Comparison of ENCODE assay signal across 10 mouse cellular contexts in the genomic region with DNA sequence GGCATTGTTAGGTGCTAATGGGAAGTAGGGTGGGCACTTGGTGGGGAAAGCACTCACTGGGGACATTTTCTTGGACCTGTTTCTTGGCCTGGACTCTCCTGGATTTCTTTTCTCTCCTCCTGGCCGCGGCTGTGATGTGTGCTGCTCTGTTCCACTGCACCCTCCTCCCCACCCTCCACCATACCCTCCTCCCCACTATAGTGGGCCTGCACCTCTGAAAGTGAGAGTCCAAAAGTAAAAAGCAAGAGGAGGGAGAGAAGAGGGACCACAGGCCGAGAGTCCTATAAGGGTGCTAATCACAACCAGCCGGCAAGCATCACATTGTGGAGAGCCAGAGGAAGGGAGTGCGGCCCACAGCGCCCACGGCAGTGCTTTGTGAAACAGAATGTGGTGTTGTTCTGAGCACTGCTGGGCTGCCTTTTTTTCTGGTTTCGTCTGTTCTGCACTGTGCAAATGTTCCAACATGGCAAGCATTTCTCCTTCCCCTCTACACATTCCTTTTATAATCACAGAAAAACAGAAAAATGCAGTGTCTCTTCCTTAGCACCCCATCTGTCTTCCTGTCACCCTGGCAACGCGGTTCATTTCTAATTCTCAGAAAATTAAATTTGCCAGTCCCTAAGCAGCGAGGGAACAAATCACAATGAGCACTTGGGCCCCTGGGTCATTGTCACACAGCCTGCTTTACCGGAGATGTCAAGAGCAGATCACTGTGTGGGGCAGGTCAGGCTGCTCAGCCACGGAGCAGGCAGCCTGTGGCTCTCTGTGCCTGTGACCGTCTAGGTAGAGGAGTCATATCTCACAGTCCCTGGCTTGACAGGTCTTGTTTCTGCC. TPM values are rescaled to one million over a fixed set of nuclear protein-coding genes. Genes with fewer than 3 reads are reported as not detected.
DNase-seq lines count a peak whose midpoint lies in the region; ATAC-seq lines count a peak whose summit lies in the region.
"Had no signal": no experiment of that assay in that cellular context is flagged by ENCODE, and none has a peak within 500 bp of the region (broad histone marks: within the 10 kb centered on the region; RNA-seq: fewer than 3 reads in every experiment).

No protein-coding gene starts in this region.

- no peak for ATAC-seq in liver, embryonic 12.5 days
- ATAC-seq in erythroid progenitor cell, adult 5-6 weeks (replicated peaks; ENCODE audit: low FRiP score, poor library complexity, severe bottlenecking) = no peak

- no peak overlapping the region for H3K4me2 ChIP-seq in liver, embryonic 12.5 days

- peak overlapping the region; percentile 23 for H3K27ac ChIP-seq in hindbrain, embryonic 10.5 days
- H3K27ac ChIP-seq in liver, embryonic 12.5 days = no peak overlapping the region

- intact Hi-C loops in left cerebral cortex, postnatal 4 days (cut with DNase I) = no loop called here
- intact Hi-C loops in left cerebral cortex, postnatal 14 days (cut with DNase I) = loop anchor here (5.0 kb wide), 1 partner anchor 78 kb away; no protein-coding TSS in a partner anchor

- DNase-seq in left cerebral cortex, adult 11 months (ENCODE audit: low spot score) = peak; percentile 62
- DNase-seq in left cerebral cortex, postnatal 4 days = no peak
- DNase-seq in hindbrain, embryonic 10.5 days (ENCODE audit: low spot score) = peak; percentile 18
- peak; percentile 68 to 75 for DNase-seq in left cerebral cortex, postnatal 14 days (ENCODE audit: low spot score in 2 of 2)
- DNase-seq in right cerebral cortex, adult 2 months (ENCODE audit: low spot score in 2 of 2) = peak; percentile 74 to 75
- no peak for DNase-seq in gastrocnemius, adult 18-20 months (ENCODE audit: low spot score)
- DNase-seq: adrenal gland, postnatal 14 days; gastrocnemius, postnatal 10 days had no signal

- 58% methylated on average over 14 of the region's 14 CpGs for WGBS in hindbrain, embryonic 10.5 days
- 59% methylated on average over 14 of the region's 14 CpGs for WGBS in liver, embryonic 12.5 days (ENCODE audit: insufficient replicate concordance)

- H3K4me1 ChIP-seq in hindbrain, embryonic 10.5 days (replicated peaks) = peaks cover 16% of the 10 kb centered on the region
- no peaks in the 10 kb centered on the region for H3K4me1 ChIP-seq in liver, embryonic 12.5 days

- H3K4me3 ChIP-seq in hindbrain, embryonic 10.5 days = no peak overlapping the region
- no peak overlapping the region for H3K4me3 ChIP-seq in liver, embryonic 12.5 days

- H3K27me3 ChIP-seq in hindbrain, embryonic 10.5 days (ENCODE audit: insufficient read depth, poor library complexity, severe bottlenecking) = no peaks in the 10 kb centered on the region
- no peaks in the 10 kb centered on the region; the same call in 1 of the 2 replicates for H3K27me3 ChIP-seq in liver, embryonic 12.5 days (replicated peaks)

- no peak overlapping the region for H3K9ac ChIP-seq in liver, embryonic 12.5 days

- no peaks in the 10 kb centered on the region for H3K9me3 ChIP-seq in hindbrain, embryonic 10.5 days
- no peaks in the 10 kb centered on the region for H3K9me3 ChIP-seq in liver, embryonic 12.5 days (replicated peaks)

- H3K36me3 ChIP-seq in hindbrain, embryonic 10.5 days = no peaks in the 10 kb centered on the region
- H3K36me3 ChIP-seq in liver, embryonic 12.5 days = no peaks in the 10 kb centered on the region

RNA-seq across cellular contexts. Expression of a gene that starts 29.5 kb away (rescaled TPM):
- total RNA-seq in left cerebral cortex, postnatal 4 days (2021) = 1 to 10 TPM; 1.9 to 2.2 TPM
- polyA plus RNA-seq in hindbrain, embryonic 10.5 days (2016; fragmentation: Nextera tagmentation; extraction: Ambion mirVana) = 0.01 and 0.02 TPM in 2 replicates
- 1 to 10 TPM; 1.5 to 1.8 TPM for total RNA-seq in left cerebral cortex, postnatal 14 days (2021)
- 0.04 and 0.05 TPM in 2 replicates for polyA plus RNA-seq in liver, embryonic 12.5 days (2016; fragmentation: Nextera tagmentation; extraction: Ambion mirVana)
- 10 to 100 TPM; 28.3 to 32.8 TPM for total RNA-seq in gastrocnemius, adult 18-20 months (2021)
- not detected in 2 replicates for total RNA-seq in erythroid progenitor cell, adult 5-6 weeks (2015; ENCODE audit: low replicate concordance)
- not detected in 2 replicates for total RNA-seq in erythroid progenitor cell, adult 5-6 weeks (2017; ENCODE audit: low replicate concordance)

RNA-seq across cellular contexts. Expression of a gene that starts 43.9 kb away (rescaled TPM):
- total RNA-seq in left cerebral cortex, postnatal 4 days (2021) = 1 to 10 TPM; 4.4 TPM
- polyA plus RNA-seq in hindbrain, embryonic 10.5 days (2016; fragmentation: Nextera tagmentation; extraction: Ambion mirVana) = not detected in 2 replicates
- 1 to 10 TPM; 5.2 to 8.0 TPM for total RNA-seq in left cerebral cortex, postnatal 14 days (2021)
- polyA plus RNA-seq in liver, embryonic 12.5 days (2016; fragmentation: Nextera tagmentation; extraction: Ambion mirVana) = 0.42 and 0.61 TPM in 2 replicates
- total RNA-seq in gastrocnemius, adult 18-20 months (2021) = 10 to 100 TPM in 1 of 2 experiments, 1 to 10 TPM in 1; 4.3 to 11.7 TPM
- total RNA-seq in erythroid progenitor cell, adult 5-6 weeks (2015; ENCODE audit: low replicate concordance) = 0.36 TPM in 1 of 2 replicates, not detected in the other
- total RNA-seq in erythroid progenitor cell, adult 5-6 weeks (2017; ENCODE audit: low replicate concordance) = under 0.01 and 2.1 TPM in 2 replicates

RNA-seq across cellular contexts. Expression of a gene that starts 52.8 kb away (rescaled TPM):
- total RNA-seq in left cerebral cortex, postnatal 4 days (2021) = 10 to 100 TPM; 72.8 to 75.4 TPM
- polyA plus RNA-seq in hindbrain, embryonic 10.5 days (2016; fragmentation: Nextera tagmentation; extraction: Ambion mirVana) = 111 and 118 TPM in 2 replicates
- 10 to 100 TPM; 76.4 to 80.3 TPM for total RNA-seq in left cerebral cortex, postnatal 14 days (2021)
- 37.0 and 37.3 TPM in 2 replicates for polyA plus RNA-seq in liver, embryonic 12.5 days (2016; fragmentation: Nextera tagmentation; extraction: Ambion mirVana)
- 1 to 10 TPM; 5.9 to 7.9 TPM for total RNA-seq in gastrocnemius, adult 18-20 months (2021)
- 5.4 and 8.3 TPM in 2 replicates for total RNA-seq in erythroid progenitor cell, adult 5-6 weeks (2015; ENCODE audit: low replicate concordance)
- 2.6 and 5.0 TPM in 2 replicates for total RNA-seq in erythroid progenitor cell, adult 5-6 weeks (2017; ENCODE audit: low replicate concordance)

RNA-seq across cellular contexts. Expression of a gene that starts 55.2 kb away (rescaled TPM):
- 10 to 100 TPM in 1 of 2 experiments, 1 to 10 TPM in 1; 7.9 to 10.5 TPM for total RNA-seq in left cerebral cortex, postnatal 4 days (2021)
- 19.4 and 19.6 TPM in 2 replicates for polyA plus RNA-seq in hindbrain, embryonic 10.5 days (2016; fragmentation: Nextera tagmentation; extraction: Ambion mirVana)
- 10 to 100 TPM; 16.1 to 16.7 TPM for total RNA-seq in left cerebral cortex, postnatal 14 days (2021)
- 6.7 and 7.1 TPM in 2 replicates for polyA plus RNA-seq in liver, embryonic 12.5 days (2016; fragmentation: Nextera tagmentation; extraction: Ambion mirVana)
- total RNA-seq in gastrocnemius, adult 18-20 months (2021) = 1 to 10 TPM; 5.7 to 6.0 TPM
- total RNA-seq in erythroid progenitor cell, adult 5-6 weeks (2015; ENCODE audit: low replicate concordance) = 2.5 TPM in 1 of 2 replicates, not detected in the other
- total RNA-seq in erythroid progenitor cell, adult 5-6 weeks (2017; ENCODE audit: low replicate concordance) = 2.6 and 4.9 TPM in 2 replicates

Comparison
In these comparisons a context has a peak if more than half of its experiments do, and no peak if none do; other contexts are left out.
1. DNase-seq: peak in left cerebral cortex, adult 11 months (single experiment), hindbrain, embryonic 10.5 days (single experiment), left cerebral cortex, postnatal 14 days (2 of 2) and right cerebral cortex, adult 2 months (2 of 2); none in left cerebral cortex, postnatal 4 days (single experiment) and gastrocnemius, adult 18-20 months (single experiment).
2. RNA of a gene that starts 29.5 kb away (total RNA-seq): 28.3 to 32.8 TPM in gastrocnemius, adult 18-20 months; 1.9 to 2.2 TPM in left cerebral cortex, postnatal 4 days, 1.5 to 1.8 TPM in left cerebral cortex, postnatal 14 days and not detected in erythroid progenitor cell, adult 5-6 weeks; every median in the first group is over 4 times any median in the second.
3. RNA of a gene that starts 52.8 kb away (total RNA-seq): 76.4 to 80.3 TPM in left cerebral cortex, postnatal 14 days and 72.8 to 75.4 TPM in left cerebral cortex, postnatal 4 days; 5.9 to 7.9 TPM in gastrocnemius, adult 18-20 months and 2.6 to 8.3 TPM in erythroid progenitor cell, adult 5-6 weeks; every median in the first group is over 4 times any median in the second.